Mouse (Mus musculus) hindbrain, embryonic 16.5 days (tissue): ENCODE data around the gene Ddx3x. TPM values are rescaled to one million over a fixed set of nuclear protein-coding genes. Genes with fewer than 3 reads are reported as not detected.
"Not testable (repeated sequence)": the region's sequence is repeated elsewhere in the genome, so short reads cannot be mapped to it uniquely, and the experiment has no call there.

ENCODE experiments used
- ATAC-seq: fragments of 200-750 bp; cut with Nextera tagmentation; 2 replicates; pipeline ENCODE4 v1.8.0; 2017; ENCODE audit warnings: moderate TSS enrichment, moderate library complexity
- H3K27ac ChIP-seq: fragments of 300-500 bp; sonication (generic); 2 replicates; pipeline ENCODE4 v1.5.1; 2014; ENCODE audit warnings: low read depth, mild to moderate bottlenecking, control low read depth, low read length, moderate library complexity
- H3K27me3 ChIP-seq: fragments of 300-500 bp; sonication (generic); replicated peaks from 2 replicates; pipeline ENCODE4 v1.6.1; 2014; ENCODE audit warnings: low read length; ENCODE audit not compliant: control insufficient read depth, insufficient read depth
- H3K36me3 ChIP-seq: fragments of 300-500 bp; sonication (generic); 2 replicates; pipeline ENCODE4 v1.6.1; 2014; ENCODE audit warnings: mild to moderate bottlenecking, low read length, moderate library complexity, mixed read lengths; ENCODE audit not compliant: control insufficient read depth, insufficient read depth
- H3K4me1 ChIP-seq: fragments of 300-500 bp; sonication (generic); 2 replicates; pipeline ENCODE4 v1.6.1; 2014; ENCODE audit warnings: low read depth, low read length; ENCODE audit not compliant: control insufficient read depth, insufficient read depth
- H3K4me2 ChIP-seq: fragments of 300-500 bp; sonication (generic); 2 replicates; pipeline ENCODE4 v1.6.1; 2014; ENCODE audit warnings: mild to moderate bottlenecking, low read length, control low read depth, moderate library complexity
- H3K4me3 ChIP-seq: fragments of 300-500 bp; sonication (generic); 2 replicates; pipeline ENCODE4 v1.5.1; 2014; ENCODE audit warnings: mild to moderate bottlenecking, low read length, control low read depth, moderate library complexity
- H3K9ac ChIP-seq: fragments of 300-500 bp; sonication (generic); 2 replicates; pipeline ENCODE4 v1.6.1; 2014; ENCODE audit warnings: low read depth, mild to moderate bottlenecking, control low read depth, low read length, moderate library complexity
- H3K9me3 ChIP-seq: fragments of 300-500 bp; sonication (generic); 2 replicates; pipeline ENCODE4 v1.6.1; 2014; ENCODE audit warnings: mild to moderate bottlenecking, low read length, moderate library complexity; ENCODE audit not compliant: control insufficient read depth
- WGBS: fragments of 180-500 bp; shearing (Covaris S2); extraction: QIAGEN DNeasy Blood & Tissue Kit; methylation state at CpG from one replicate; pipeline ENCODE4 v1.1.7; 2014; 5-methylcytosine and 5-hydroxymethylcytosine counted together
- polyA plus RNA-seq: library from polyadenylated mRNA; unstranded; fragments of >200 nt; fragmentation: Nextera tagmentation; extraction: Ambion mirVana; gene quantifications from 2 replicates; pipeline ENCODE4 v1.2.1, GENCODE M21; 2015

Ddx3x gene
- polyA plus RNA-seq, 1 experiment from 2014 or later, result 90.9 TPM

DNA sequence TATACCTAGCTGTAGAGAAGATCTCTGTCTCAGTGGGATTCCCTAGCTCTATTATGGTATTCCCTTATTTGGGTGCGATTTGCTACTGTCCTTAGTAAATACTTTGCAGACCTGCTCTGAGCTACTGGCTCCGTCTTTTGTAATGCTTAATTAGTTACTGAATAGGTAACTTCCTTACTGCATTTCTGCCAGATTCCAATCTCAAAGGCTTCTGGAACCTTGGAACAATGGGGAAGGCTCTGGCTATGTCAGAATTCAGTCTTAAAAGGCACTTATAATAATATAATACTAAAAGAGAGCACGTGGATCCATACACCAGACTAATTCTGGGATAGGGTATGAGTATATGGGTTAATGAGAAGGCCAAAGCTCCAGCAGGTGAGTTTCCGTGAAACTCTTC, 15.5 kb downstream of the Ddx3x start:
- not testable (repeated sequence) for H3K4me1 ChIP-seq, H3K4me2 ChIP-seq, H3K36me3 ChIP-seq, H3K9ac ChIP-seq, H3K27ac ChIP-seq, H3K9me3 ChIP-seq, H3K4me3 ChIP-seq, H3K27me3 ChIP-seq, ATAC-seq
- 24% methylated on average over 4 of the region's 4 CpGs for WGBS

DNA sequence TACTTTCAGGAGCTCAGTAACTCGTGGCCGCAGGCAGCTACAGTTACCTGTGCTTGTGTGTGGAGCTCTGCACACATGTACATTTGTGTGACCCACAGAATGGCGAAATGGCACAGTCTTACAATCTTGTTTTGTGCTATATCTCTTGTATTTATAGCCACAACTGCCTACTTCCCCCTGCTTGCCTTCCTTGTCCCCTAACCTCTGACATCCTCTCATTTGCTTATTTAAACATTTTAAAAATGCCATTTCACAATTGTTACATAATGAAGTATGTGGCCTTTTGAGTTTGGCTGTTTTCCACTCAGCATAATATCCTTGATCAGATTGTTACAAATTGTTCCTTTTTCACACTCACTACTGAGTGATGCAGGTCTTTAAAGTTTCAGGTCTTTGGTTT, 25.4 kb downstream of the Ddx3x start:
- H3K4me1 ChIP-seq, result no peaks in the 10 kb centered on the region
- ATAC-seq, result no peak
- 83% methylated on average over 3 of the region's 3 CpGs for WGBS
- no peak overlapping the region for H3K4me3 ChIP-seq
- no peaks in the 10 kb centered on the region for H3K27me3 ChIP-seq
- H3K36me3 ChIP-seq, result no peaks in the 10 kb centered on the region
- H3K9ac ChIP-seq, result no peak overlapping the region
- no peaks in the 10 kb centered on the region for H3K9me3 ChIP-seq
- no peak overlapping the region for H3K4me2 ChIP-seq
- no peak overlapping the region for H3K27ac ChIP-seq

DNA sequence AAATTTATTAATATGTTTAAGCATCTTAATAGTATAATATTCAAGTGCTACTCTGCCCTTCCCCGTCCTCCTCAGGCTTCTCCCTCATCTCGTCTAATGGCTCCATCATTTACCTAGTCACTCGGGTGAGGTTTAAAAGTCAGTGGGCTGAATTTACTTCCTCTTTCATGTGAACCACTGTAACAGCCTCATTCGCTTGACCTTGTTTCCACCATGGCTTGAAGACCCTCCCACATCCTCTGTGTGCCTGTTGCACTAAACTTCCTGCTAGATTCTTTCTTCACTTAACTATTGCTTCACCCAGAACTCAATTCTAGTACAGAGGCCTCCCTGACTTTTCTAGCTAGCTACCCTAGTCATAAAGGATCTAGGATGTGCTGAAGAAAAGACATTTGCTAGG, 30.6 kb downstream of the Ddx3x start:
- no peaks in the 10 kb centered on the region for H3K27me3 ChIP-seq
- no peak overlapping the region for H3K4me2 ChIP-seq
- no peaks in the 10 kb centered on the region for H3K4me1 ChIP-seq
- no peak overlapping the region for H3K4me3 ChIP-seq
- H3K27ac ChIP-seq, result no peak overlapping the region
- H3K9ac ChIP-seq, result no peak overlapping the region
- H3K36me3 ChIP-seq, result no peaks in the 10 kb centered on the region
- WGBS, result 88% methylated on average over 4 of the region's 4 CpGs
- H3K9me3 ChIP-seq, result no peaks in the 10 kb centered on the region
- ATAC-seq, result no peak

DNA sequence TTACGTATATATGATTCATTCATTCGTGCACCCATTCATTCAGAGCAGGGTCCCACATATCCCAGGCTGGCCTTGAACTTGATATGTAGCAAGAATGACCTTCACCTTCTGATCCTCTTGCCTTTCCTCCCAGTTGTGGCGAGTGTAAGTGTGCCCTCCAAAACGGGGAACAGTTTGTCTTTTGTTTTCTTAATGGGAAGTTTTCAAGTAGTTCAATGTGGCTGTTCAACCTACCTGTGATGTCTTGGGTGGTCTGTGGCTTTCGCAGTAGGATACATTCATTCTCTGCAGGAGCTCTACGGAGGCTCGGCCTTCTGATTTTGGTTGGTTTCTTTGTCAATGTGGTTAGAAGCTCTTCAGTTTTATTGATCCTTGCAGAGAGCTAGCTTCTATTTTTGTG, 48.8 kb downstream of the Ddx3x start:
- H3K36me3 ChIP-seq, result no peaks in the 10 kb centered on the region
- WGBS, result 81% methylated on average over 7 of the region's 7 CpGs
- H3K27ac ChIP-seq, result no peak overlapping the region
- H3K27me3 ChIP-seq, result 0 out of 2 replicates have a peak, but pooled peaks cover 2% of the 10 kb centered on the region
- no peak for ATAC-seq
- H3K4me2 ChIP-seq, result no peak overlapping the region
- no peaks in the 10 kb centered on the region for H3K4me1 ChIP-seq
- H3K4me3 ChIP-seq, result no peak overlapping the region
- H3K9ac ChIP-seq, result no peak overlapping the region
- H3K9me3 ChIP-seq, result no peaks in the 10 kb centered on the region

Other genes starting within 250 kb of the Ddx3x start
- gene Usp9x, start 209.5 kb upstream of the Ddx3x start, polyA plus RNA-seq, result 22.9 and 29.8 TPM in 2 replicates
- gene Nyx, start 185.1 kb downstream of the Ddx3x start, polyA plus RNA-seq, result 0.24 and 0.27 TPM in 2 replicates